Mouse (Mus musculus): ENCODE results near the gene Vgll4.

Gene Vgll4

DNA sequence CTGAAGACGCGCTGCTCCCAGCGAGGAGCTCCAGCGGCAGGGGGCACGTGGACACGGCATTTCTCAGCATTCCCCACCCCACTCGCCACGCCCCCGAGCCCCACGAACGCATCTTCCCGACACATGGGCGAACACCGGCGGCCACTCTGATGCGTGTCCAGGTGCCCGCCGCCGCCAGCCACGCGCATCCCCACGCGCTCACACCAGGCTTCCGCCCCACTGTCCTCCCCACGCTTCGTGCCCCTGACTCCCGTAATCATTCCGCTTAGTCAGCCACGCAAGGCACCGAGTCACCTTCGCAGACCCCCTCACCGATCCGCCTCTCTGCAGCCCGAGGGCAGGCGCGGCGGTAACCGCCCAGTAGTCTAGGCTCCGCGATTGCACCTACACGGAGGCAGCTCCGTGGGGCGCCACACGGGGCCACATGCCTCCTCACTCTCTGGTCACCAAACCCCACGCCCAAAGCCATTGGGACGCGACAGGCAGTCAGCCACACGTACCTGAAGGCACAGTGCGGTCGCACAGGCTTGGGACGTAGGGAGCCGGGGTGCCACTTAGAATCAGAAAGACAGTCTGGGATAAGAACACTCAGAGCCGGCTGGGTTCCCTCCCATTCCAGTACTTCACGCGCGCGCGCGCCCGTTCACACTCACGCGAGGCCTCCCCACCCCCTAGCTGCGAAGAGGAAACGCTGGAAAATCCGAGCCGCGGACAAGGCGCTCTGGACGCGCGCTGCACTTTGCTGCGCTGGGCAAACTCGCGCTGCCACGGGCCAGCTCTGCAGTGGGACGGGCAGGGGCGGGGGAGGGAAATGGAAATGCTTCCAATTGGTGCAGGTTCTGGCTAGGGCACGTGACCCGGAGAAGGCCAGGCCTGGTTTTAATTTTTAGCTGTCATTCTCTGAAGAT is at the start of gene Vgll4:
Gene Vgll4 (minus strand): TSS at position 782 of the 908 bp plus-strand sequence.
- no peak for DNase-seq (ENCODE audit: low read depth in 2 of 2, low spot score in 2 of 2)

DNA sequence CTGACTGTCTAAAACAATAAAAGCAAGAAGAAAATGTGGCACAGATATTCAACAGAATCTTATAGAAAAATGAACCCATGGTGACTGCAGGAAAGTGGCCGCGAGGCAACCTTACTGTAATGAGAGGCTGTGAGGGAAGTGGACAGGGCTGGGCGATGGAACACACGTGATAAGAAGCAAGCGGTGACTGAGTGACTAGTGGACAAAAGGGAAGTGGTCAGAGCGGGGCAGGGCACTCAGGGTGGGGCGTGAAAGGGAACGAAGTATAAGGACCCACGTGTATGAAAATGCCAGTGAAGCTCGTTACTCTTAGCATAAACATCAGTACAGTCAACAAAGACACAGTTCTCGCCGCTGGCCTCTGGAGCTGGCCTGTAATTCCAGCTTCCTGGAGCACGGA is 45.7 kb upstream of the Vgll4 start:
- DNase-seq (ENCODE audit: low read depth in 2 of 2, low spot score in 2 of 2) = no peak

DNA sequence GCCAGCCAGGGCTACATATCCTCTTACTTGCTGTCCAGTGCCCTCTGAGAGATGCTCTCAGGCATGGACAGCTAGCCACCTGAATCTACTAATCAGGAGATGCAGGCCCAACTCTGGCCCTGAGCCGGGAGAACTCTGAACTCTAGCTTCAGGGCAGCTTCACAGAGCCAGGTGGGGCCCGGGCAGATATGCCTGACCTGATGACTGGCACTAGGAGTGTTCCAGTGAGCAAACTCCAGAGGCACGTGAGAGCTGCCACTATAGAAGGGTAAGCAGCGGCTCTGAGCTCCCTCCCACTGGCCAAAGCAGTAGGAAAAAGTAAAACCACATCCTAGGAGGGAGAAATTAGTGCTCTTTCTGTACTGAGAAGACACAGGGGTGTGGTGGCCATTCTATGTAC is 43.8 kb upstream of the Vgll4 start:
- DNase-seq (ENCODE audit: low read depth in 2 of 2, low spot score in 2 of 2) = no peak

DNA sequence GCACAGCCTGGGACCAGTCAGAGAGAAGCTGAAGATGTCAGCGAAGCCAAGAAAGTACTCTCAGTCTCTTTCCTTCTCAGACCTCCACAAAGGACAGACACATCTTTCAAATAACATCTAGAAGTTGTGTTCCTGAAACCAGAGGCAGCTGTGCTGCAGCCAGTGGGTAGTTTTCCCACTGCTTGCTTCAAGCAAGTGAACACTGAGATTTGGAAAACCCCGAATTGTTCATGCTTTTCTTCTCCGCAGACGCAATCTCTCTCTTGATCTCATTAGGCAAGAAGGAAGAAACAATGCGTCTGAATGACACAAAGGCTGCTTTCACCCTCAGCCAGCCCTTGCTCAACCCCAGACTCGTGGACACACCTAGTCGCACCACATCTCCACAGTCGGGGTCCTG is 42.0 kb upstream of the Vgll4 start:
- DNase-seq (ENCODE audit: low read depth in 2 of 2, low spot score in 2 of 2) = no peak

DNA sequence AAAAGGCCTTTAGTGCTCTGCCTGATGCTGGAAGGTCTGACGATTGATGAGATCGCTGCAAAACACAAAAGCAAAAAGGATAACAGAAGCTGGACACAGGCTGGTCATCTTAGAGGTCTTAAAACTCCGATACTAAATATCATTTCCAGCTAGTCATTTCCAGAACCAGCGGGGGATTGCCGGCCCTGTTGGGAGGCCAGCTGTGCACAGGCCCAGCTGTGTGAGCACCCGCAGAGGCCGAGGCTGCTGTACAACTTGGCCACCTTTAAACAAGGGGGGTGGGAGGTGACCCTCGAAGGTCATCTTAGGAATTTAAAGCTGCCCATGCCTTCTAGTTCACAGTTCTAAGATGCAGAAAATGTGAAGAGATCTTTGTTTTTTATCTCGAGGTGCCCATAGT is 41.0 kb upstream of the Vgll4 start:
- no peak for DNase-seq (ENCODE audit: low read depth in 2 of 2, low spot score in 2 of 2)

DNA sequence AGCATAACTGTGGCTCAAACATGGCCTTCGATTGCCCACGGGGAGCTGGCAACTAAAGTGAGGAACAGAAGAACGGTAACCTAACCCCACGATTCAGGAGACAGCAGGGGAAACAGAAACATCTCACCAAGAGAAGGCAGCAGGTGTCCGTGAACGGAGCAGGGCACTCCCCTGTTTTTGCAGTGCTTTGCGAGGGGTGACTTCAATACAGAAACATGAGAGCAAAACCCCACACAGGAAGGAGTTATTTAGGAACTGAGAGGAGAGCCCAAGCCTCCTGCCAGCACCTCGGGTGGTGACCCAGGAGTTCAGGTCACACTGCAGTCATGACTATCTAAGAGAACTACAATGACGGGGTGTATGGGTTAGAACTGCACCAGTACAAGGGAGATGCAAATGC is 40.5 kb upstream of the Vgll4 start:
- no peak for DNase-seq (ENCODE audit: low read depth in 2 of 2, low spot score in 2 of 2)

DNA sequence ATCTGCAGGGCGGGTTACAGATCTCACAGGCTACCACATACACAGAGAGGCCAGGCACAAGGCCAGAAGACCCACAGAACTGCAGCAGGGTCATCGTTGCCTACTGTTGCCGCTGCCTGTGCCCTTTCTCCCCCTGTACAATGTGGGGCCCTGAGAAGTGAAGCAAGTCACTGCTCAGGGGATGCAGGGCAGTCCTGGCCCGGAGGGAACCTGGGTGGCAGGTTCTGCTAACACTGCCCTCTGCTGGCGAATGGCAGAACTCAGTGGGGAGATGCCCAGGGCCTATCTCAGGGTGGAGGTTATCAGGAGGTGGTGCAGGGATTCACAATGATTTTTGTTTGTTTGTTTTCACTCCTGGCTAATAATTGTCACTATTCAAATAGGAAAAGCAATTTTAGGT is 37.9 kb upstream of the Vgll4 start:
- peak; percentile 57 to 64 for DNase-seq (ENCODE audit: low read depth in 2 of 2, low spot score in 2 of 2)

DNA sequence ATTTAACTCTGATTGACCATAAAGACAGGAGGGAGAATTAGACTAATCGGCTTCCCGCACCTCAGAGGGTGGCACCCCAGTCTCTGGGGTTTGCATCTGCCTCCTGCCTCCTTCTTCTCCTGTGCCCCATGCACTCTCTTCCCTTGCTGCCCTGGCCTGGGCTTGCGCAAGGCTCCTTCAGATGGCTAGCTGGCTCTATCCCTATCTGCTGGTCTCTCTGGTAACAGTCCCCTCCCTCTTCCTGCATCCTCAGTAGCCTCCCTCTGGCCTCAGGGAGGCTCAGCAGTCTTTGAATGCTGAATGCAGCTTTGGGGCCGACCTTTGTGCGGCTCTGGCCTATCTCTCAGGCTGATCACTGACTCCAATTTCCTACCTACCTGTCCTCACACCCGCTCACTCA is 37.2 kb upstream of the Vgll4 start:
- DNase-seq (ENCODE audit: low read depth in 2 of 2, low spot score in 2 of 2) = no peak

DNA sequence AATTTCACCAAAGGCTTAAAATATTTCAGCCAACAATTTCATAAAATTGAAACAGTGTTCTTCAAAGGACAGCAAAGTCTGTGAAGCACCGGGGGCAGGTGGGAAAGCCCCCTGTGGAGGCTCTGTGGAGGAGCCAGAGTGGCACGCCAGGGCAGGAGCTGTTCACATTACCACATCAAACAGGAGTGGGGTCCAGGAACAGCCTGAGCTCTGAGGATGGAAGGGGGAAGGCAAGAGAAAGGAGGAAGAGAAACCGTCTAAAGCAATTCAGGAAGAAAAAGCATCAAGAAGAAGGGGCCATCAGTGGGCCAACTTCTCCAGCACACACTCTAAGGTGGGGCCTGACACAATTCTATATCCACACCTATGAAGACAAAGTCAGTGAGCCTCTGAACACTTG is 36.3 kb upstream of the Vgll4 start:
- DNase-seq (ENCODE audit: low read depth in 2 of 2, low spot score in 2 of 2) = no peak

DNA sequence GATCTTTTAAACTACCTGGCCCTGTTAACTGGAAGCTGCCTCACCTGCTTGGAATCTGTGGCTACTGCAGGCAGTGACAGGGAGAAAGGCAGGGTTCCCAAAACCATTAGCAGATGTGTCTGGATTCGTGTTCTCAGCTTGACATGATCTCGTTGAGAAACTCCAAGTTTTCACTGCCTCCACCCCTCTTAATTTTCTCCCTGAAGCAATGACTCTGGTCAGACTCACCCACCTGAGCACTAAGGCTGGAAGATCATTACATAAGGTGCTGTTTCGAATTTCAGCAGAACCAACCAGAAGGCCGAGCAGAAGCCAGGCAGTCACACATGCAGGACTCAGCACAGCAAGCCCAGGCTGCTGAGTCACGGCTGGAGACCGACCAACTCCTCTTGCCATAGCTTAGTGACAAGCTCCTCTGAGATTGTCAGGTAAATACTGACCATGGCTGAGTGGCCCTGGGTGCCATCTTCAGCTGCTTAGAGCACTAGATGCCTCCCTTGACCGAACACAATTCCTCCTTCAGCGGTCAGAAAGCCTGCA is 35.6 kb upstream of the Vgll4 start:
- no peak for DNase-seq (ENCODE audit: low read depth in 2 of 2, low spot score in 2 of 2)

DNA sequence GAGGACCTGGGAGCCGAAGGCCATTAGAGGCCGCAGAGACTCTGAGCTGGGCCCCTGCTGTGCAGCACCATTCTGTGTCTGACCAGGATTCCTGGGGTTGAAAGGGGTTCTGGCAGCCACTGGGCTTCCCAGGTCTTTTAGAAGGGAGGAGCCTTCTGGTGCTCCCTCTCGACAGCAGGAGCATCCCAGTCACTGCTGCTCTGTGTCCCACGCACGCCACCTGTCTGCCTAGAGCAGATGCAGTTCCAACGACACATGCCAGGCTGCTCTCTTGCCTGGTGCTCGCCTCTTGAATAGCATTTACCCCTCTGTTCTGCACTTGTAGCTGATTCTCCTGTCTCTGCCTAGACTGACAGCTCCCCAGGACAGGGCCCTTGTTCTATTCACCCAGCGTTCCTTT is 34.8 kb upstream of the Vgll4 start:
- DNase-seq (ENCODE audit: low read depth in 2 of 2, low spot score in 2 of 2) = no peak

DNA sequence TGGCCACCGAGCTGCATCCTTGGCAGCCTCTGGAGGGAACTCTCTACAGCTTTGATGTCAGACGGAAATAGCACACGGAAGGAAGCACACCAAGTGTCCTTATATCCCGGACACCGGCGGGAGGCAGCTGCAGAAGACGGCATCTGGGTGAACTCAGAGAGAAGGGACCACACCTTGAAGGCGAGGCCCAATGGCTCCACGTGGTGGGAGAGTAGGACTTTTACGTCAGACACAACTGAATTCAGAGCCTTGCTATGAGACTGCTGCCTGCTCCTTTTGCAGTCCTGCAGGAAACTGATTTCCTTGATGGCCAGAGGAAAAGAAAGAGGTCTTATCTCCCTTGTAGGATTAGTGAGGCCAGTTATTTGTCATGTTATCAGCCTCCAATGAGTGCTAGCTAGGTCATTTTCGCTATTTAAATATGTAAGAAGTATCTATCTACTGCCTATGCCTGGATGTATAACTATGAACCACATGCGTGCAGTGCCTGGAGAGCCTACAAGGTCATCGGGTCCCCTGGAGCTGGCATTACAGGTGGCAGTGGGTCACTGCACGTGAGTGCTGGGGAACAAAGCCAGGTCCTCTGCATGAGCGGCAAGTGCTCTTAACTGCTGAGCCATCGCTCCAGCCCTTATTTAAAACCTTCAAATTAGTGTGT is 28.7 kb upstream of the Vgll4 start:
- no peak for DNase-seq (ENCODE audit: low read depth in 2 of 2, low spot score in 2 of 2)

DNA sequence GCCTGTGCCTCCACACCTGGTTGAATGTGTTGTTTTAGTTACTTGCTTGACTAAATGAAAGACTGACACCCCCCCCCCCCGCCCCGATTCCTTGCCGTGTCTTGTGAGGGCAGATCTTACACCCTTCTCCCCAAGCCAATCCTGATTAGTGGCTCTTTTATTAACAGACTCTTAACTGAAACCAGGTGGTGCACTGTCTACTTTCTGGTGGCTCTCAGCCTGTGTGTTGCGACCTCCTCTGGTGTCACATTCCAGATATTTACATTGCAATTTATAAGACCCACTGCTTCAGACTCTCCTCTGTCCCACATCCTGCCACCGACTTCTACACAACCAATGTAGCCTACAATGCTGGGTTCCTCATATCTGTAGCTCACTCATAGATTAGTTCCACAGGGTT is 27.7 kb upstream of the Vgll4 start:
- DNase-seq (ENCODE audit: low read depth in 2 of 2, low spot score in 2 of 2) = no peak

DNA sequence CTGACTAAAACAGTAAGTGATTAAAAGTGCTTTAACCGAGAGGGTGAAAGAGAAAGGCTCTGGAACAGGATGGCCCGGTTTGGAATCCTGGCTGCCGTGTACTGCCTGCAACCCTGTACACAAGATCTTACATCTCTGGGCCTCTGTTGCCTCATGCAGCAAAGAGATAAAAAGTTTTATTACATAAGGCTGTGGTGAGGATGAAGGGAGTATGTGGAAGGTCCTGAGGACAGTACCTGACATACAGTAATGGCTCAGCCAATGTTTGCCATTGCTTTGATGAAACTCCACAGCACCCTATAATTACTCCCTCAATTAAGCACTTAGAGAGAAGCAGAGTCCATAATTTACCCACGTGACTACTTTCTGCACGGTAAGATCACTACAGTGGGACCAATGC is 27.1 kb upstream of the Vgll4 start:
- DNase-seq (ENCODE audit: low read depth in 2 of 2, low spot score in 2 of 2) = no peak

DNA sequence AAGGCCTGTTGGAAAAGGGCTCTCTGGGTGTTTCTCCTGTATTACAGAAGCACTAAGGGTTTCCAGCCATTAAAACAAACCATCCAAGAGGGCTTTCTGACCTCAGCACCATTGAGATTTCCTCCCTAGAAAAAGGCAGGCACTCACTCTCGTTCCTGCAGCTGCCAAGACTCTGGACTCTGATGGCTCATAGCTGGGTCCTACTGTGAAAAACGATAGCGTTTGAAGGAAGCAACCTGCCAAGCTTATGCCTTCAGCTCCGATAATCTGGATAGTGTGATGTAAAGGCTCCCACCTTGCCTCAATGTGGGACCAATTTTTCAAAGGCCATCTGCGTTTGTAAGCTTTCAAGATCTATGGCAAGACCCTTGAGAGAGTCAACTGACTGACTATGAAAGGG is 24.3 kb upstream of the Vgll4 start:
- DNase-seq (ENCODE audit: low read depth in 2 of 2, low spot score in 2 of 2) = no peak

DNA sequence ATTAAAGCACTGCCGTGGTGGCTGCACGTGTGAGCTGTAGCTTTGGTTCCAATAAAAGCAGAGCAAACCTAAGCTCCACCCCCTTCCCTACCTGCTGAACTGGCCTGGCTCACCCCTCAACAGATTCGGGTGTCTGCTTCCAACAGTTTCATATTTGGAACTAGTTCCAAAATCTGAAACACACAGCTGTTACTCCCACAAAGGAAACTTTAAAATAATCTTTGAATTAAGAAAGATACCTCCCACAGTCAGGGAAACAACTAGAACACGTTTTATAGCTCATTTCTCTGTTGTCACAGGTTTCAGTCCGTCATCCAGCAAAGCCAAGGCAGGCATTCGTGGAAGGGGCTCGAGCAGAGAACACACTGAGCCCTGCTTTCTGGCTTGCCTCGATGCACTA is 23.9 kb upstream of the Vgll4 start:
- DNase-seq (ENCODE audit: low read depth in 2 of 2, low spot score in 2 of 2) = no peak

DNA sequence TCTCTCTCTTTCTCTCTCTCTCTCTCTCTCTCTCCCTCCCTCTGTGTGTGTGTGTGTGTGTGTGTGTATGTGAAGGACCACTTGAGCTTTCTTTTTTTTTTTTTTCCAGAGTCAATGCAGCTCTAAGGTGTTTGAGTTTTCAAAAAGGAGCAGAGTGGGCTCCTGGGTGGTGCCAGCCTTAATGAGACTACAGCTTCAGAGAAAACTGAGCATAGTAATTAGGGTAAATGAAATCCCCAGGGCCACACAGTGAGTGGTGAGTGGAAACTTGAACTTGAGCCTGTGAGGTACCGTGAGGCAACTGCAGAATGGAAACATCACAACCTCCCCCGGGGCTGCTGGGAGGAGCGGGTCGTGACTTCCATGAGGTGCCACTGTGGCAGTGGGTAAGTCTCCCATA is 22.1 kb upstream of the Vgll4 start:
- no peak for DNase-seq (ENCODE audit: low read depth in 2 of 2, low spot score in 2 of 2)

DNA sequence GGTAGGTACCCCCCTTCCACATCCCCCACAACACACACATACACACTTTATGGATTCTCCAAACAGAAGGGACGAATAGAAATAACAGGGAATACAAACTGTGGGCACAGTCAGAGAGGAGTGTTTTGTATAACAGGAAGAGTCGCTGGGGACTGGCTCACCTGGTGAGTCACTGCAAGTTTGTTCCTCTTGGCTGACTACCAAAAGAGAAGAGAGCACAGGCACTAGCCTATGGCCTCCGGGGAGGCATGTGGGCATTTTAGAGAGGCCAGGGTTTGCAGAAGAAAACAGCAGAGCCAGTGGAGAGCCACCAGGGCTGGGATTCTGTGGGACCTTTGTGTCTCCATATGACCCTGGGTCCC is 18.8 kb upstream of the Vgll4 start:
- no peak for DNase-seq (ENCODE audit: low read depth in 2 of 2, low spot score in 2 of 2)

DNA sequence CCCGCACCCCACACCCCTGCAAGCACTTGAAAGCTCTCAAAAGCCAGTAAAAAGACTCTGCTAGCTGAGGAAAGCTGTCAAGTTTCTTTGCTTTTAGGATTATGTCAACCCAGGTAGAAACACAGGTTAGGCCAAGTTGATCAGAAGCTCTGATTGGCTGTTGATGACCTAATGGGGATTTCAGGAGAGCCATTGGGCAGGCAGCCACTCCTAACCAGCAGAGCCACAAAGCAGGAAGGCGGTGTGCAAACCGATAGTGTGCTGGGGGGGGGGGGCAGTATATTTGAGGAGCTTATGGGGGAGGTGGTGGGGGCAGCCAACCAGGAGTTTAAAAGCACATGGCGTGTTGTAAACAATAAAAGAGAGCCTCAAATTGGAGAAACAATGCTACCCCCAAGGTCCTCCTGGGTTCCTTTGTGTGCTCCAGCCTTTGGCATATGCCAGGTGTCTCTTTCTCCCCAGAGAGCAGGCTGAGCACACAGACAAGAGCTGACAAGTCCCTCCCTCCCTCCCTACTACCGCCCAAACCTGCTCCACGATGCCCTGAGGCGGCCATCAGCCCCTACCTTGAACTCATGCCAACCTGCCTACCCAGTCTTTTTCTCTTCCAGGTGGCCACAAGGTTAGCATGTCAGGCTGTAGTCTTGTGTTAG is 18.3 kb upstream of the Vgll4 start:
- DNase-seq (ENCODE audit: low read depth in 2 of 2, low spot score in 2 of 2) = no peak

DNA sequence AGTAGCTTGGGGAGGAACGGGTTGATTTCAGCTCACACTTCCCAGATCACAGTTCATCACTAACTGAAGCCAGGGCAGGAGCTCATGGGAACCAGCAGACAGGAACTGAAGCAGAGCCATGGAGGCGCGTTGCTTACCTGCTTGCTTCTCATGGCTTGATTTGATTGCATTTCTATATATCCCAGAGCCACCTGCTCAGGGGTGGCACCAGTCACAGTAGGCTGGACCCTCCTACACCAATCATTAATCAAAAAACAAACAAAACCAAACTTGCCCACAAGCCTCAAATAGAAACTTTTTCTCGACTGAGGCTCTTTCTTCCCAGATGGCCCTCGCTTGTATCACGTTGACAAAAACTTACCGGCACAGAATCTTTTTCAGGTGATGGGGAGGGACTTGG is 12.9 kb upstream of the Vgll4 start:
- DNase-seq (ENCODE audit: low read depth in 2 of 2, low spot score in 2 of 2) = no peak

DNA sequence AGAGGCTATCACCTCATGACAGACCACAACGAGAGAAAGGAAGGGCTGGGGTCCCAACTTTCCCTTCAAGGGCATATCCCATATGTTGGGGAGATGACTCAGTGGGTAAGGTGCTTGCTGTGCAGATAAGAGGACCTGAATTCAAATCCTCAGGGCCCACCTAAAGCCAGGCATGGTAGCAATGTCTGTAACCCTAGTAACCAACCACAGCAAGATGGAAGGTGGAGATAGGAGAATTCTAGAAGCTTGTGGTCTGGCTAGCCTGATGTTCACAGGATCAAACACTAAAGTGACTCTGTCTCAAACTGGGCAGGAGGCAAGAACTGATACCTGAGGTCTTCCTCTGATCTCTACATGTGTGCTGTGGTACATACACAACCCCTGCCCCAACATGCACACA is 9.9 kb upstream of the Vgll4 start:
- DNase-seq (ENCODE audit: low read depth in 2 of 2, low spot score in 2 of 2) = no peak

DNA sequence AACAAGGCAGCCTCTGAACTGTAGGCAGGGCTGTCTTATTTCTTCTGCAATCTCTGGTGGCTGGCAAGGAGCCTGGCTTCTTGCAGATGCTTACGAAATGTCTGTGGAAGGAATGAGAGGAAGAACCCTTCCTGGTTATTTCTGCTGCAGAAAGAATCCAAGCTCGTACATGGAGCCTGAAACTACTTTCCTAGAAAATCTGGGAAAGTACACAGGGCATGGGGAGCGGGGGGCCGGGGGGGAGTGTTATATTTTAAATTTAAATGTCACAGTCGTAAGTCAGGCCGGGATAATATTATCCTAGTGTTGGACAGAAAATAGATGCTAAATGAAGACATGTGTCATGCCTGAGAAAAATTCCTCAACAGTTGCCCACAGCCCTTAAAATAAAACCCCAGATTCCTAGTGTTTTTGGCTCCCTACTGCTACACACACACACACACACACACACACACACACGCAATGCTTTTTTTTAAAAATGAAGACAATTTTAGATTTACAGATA is 7.2 kb upstream of the Vgll4 start:
- DNase-seq (ENCODE audit: low read depth in 2 of 2, low spot score in 2 of 2) = no peak
